Mouse (Mus musculus) midbrain, embryonic 10.5 days (tissue): Measurements from ENCODE around the gene Trpv5. TPM values are rescaled to one million over a fixed set of nuclear protein-coding genes. Genes with fewer than 3 reads are reported as not detected.

Experiments
- DNase-seq: peaks from one replicate; pipeline ENCODE4 v3.0.0-alpha.2; 2017; ENCODE audit warnings: low spot score
- H3K27ac ChIP-seq: fragments of 300-500 bp; sonication (generic); replicated peaks from 2 replicates; pipeline ENCODE4 v1.5.1; 2016; ENCODE audit warnings: mild to moderate bottlenecking
- H3K27me3 ChIP-seq: fragments of 300-500 bp; sonication (generic); 2 replicates; pipeline ENCODE4 v1.6.1; 2016; ENCODE audit warnings: low read depth, mild to moderate bottlenecking; ENCODE audit not compliant: poor library complexity, severe bottlenecking
- H3K36me3 ChIP-seq: fragments of 300-500 bp; sonication (generic); 2 replicates; pipeline ENCODE4 v1.6.1; 2016; ENCODE audit warnings: mild to moderate bottlenecking, moderate library complexity
- H3K4me1 ChIP-seq: fragments of 300-500 bp; sonication (generic); 2 replicates; pipeline ENCODE4 v1.6.1; 2016
- H3K4me3 ChIP-seq: fragments of 300-500 bp; sonication (generic); 2 replicates; pipeline ENCODE4 v1.5.1; 2016; ENCODE audit warnings: mild to moderate bottlenecking, moderate library complexity
- H3K9me3 ChIP-seq: fragments of 300-500 bp; sonication (generic); replicated peaks from 2 replicates; pipeline ENCODE4 v1.6.1; 2016; ENCODE audit warnings: mild to moderate bottlenecking
- WGBS: fragments of 180-500 bp; shearing (Covaris S2); methylation state at CpG from one replicate; pipeline ENCODE4 v1.1.7; 2016; 5-methylcytosine and 5-hydroxymethylcytosine counted together
- polyA plus RNA-seq: library from polyadenylated mRNA; unstranded; fragments of >200 nt; fragmentation: Nextera tagmentation; extraction: Ambion mirVana; gene quantifications from 2 replicates; pipeline ENCODE4 v1.2.1, GENCODE M21; 2016

Gene Trpv5
- polyA plus RNA-seq, 1 experiment from 2014 or later: not detected

GRCm38 (mm10) chr6:41604401-41605050 lies 76.0 kb downstream of the Trpv5 start:
- Histone ChIP-seq H3K4me1 (peaks cover 16% of the 10 kb centered on the region), H3K27ac (peak overlapping the region; percentile 90), H3K36me3 (no peaks in the 10 kb centered on the region), H3K4me3 (peak overlapping the region; percentile 65), H3K9me3 (no peaks in the 10 kb centered on the region), H3K27me3 (peaks cover 7% of the 10 kb centered on the region)
- WGBS: 1% methylated on average over 23 of the region's 23 CpGs
- DNase-seq: peak; percentile 75

Other genes with a start within 250 kb of the Trpv5 start
- not detected in 2 replicates for gene Gm10334, start 234.6 kb downstream of the Trpv5 start, polyA plus RNA-seq
- gene Prss1, start 221.8 kb downstream of the Trpv5 start, polyA plus RNA-seq: not detected in 2 replicates
- not detected in 2 replicates for gene Prss2, start 159.0 kb downstream of the Trpv5 start, polyA plus RNA-seq
- gene Ephb6, start 75.3 kb downstream of the Trpv5 start, polyA plus RNA-seq: 13.9 and 17.0 TPM in 2 replicates
- gene Trpv6, start 44.4 kb downstream of the Trpv5 start, polyA plus RNA-seq: 0.10 and 0.27 TPM in 2 replicates
- not detected in 2 replicates for gene Llcfc1, start 3.7 kb upstream of the Trpv5 start, polyA plus RNA-seq
- 6.6 and 7.9 TPM in 2 replicates for gene Kel, start 23.6 kb upstream of the Trpv5 start, polyA plus RNA-seq
- gene Olfr459, start 94.4 kb upstream of the Trpv5 start, polyA plus RNA-seq: not detected in 2 replicates
- gene Pip, start 166.8 kb upstream of the Trpv5 start, polyA plus RNA-seq: not detected in 2 replicates
- not detected in 2 replicates for gene Sval2, start 172.2 kb upstream of the Trpv5 start, polyA plus RNA-seq